Comparison of ENCODE assay signal across 8 mouse cellular contexts in the genomic region with DNA sequence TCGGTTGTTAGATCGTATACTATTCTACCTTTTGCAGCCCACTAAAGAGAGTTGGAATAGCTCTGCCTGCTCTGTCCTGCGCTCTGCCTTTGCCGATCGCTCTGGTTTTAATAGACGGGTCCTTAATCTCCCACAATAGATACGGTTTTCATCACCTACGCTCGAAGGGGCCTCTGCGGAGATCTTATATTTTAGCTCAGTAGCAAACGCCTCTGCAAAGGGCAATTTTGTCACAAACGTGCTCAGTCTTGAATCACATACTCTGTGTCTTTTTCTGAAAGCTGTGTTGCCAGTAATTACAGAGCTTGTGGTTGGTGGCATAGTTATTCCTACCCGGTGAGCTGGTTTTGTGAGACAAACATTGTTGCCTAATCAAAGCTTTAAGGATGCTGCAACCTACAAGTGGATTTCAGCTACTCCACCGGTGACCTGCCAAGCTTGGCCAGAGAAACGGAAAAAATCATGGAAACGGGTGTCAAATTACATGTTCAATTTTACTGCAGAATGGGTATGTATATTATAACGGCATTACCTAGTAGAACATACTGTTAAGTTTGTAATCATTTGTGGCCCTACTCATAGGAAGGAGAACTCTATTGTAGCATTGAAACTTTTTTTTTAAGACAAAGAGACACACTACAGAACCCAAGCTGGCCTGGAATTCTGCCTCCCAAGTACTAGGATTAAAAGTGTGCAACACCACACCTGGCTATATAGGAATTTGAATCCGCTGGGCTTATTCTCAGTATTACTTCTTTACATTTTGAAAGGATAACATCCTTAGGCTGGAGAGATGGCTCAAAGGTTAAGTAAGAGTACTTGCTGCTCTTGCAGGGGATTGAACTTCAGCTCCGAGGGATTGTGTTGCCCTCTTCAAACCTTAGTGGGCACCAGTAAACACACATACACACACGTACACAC. TPM values are rescaled to one million over a fixed set of nuclear protein-coding genes. Genes with fewer than 3 reads are reported as not detected.
A peak's percentile ranks its signal among the peaks of the same experiment; 100 is the strongest.
DNase-seq lines count a peak whose midpoint lies in the region; ATAC-seq and TF ChIP-seq lines count a peak whose summit lies in the region.

No protein-coding gene starts in this region.

- H3K4me2 ChIP-seq in hindbrain, embryonic 11.5 days (replicated peaks; ENCODE audit: low read depth, low read length) = peak overlapping the region; percentile 87

- H3K36me3 ChIP-seq in hindbrain, embryonic 11.5 days (ENCODE audit: control insufficient read depth, insufficient read depth, low read length) = no peaks in the 10 kb centered on the region

- H3K4me3 ChIP-seq in bone marrow, adult 2 months (replicated peaks; ENCODE audit: control insufficient read depth, low read depth, low read length) = peak overlapping the region; percentile 25
- H3K4me3 ChIP-seq in hindbrain, embryonic 11.5 days (ENCODE audit: low read depth, low read length) = peak overlapping the region; percentile 86; the same call in 1 of the 2 replicates

- no peak overlapping the region for H3K27ac ChIP-seq in bone marrow, adult 2 months (ENCODE audit: control insufficient read depth, insufficient read depth, low read depth, low read length, poor library complexity)
- H3K27ac ChIP-seq in hindbrain, embryonic 11.5 days (ENCODE audit: low read depth, low read length) = no peak overlapping the region

- no peaks in the 10 kb centered on the region for H3K9me3 ChIP-seq in hindbrain, embryonic 11.5 days (ENCODE audit: control insufficient read depth, low read length)

- peak; percentile 10 for DNase-seq in kidney, adult 18-20 months
- no peak for DNase-seq in kidney, postnatal 25 days
- DNase-seq in hindbrain, embryonic 11.5 days (ENCODE audit: low spot score) = peak; percentile 38
- DNase-seq in lung, postnatal 25 days (ENCODE audit: low spot score) = peak; percentile 31
- no peak for DNase-seq in c-Kit-positive CD71-positive TER-119-positive erythroid progenitor cells, embryonic 14.5 days (ENCODE audit: low spot score)
- no peak for DNase-seq in spleen, postnatal 14 days (ENCODE audit: low spot score in 2 of 2)
- no peak for DNase-seq in adrenal gland, adult 8-10 months

- no peaks in the 10 kb centered on the region for H3K4me1 ChIP-seq in bone marrow, adult 2 months (ENCODE audit: control insufficient read depth, insufficient read depth, low read length)
- H3K4me1 ChIP-seq in hindbrain, embryonic 11.5 days (replicated peaks; ENCODE audit: control insufficient read depth, insufficient read depth, low read length) = no peaks in the 10 kb centered on the region

- H3K27me3 ChIP-seq in hindbrain, embryonic 11.5 days (ENCODE audit: control insufficient read depth, insufficient read depth, low read length) = no peaks in the 10 kb centered on the region

- TF ChIP-seq POLR2A in bone marrow, adult 2 months (IDR thresholded peaks at IDR 0.05; ENCODE audit: borderline replicate concordance, control insufficient read depth, low read depth, low read length) = no peak

- WGBS in bone marrow, adult 2 months = 45% methylated on average over 20 of the region's 20 CpGs
- WGBS in hindbrain, embryonic 11.5 days = 42% methylated on average over 20 of the region's 20 CpGs

- H3K9ac ChIP-seq in hindbrain, embryonic 11.5 days (ENCODE audit: low read depth, low read length) = no peak overlapping the region

- no peak for TF ChIP-seq CTCF in bone marrow, adult 2 months (IDR thresholded peaks at IDR 0.05; ENCODE audit: control insufficient read depth, insufficient read depth, low read length)

- ATAC-seq in hindbrain, embryonic 11.5 days (ENCODE audit: low FRiP score) = no peak

RNA-seq across cellular contexts. Expression of a gene that starts 1.1 kb away (rescaled TPM):
- 64.8 and 68.4 TPM in 2 replicates for polyA plus RNA-seq in bone marrow, adult 2 months (2011; ENCODE audit: insufficient read depth, insufficient read length, low replicate concordance, missing spikeins)
- 80.3 and 88.0 TPM in 2 replicates for polyA plus RNA-seq in hindbrain, embryonic 11.5 days (2014; fragmentation: Nextera tagmentation; extraction: Ambion mirVana)
- 100 to 1,000 TPM; 122 to 161 (median 136) TPM for total RNA-seq in adrenal gland, adult 8-10 months (2022)

RNA-seq across cellular contexts. Expression of a gene that starts 13.6 kb away (rescaled TPM):
- polyA plus RNA-seq in bone marrow, adult 2 months (2011; ENCODE audit: insufficient read depth, insufficient read length, low replicate concordance, missing spikeins) = 14.9 and 22.1 TPM in 2 replicates
- 116 and 122 TPM in 2 replicates for polyA plus RNA-seq in hindbrain, embryonic 11.5 days (2014; fragmentation: Nextera tagmentation; extraction: Ambion mirVana)
- 10 to 100 TPM; 65.1 to 78.1 (median 71.5) TPM for total RNA-seq in adrenal gland, adult 8-10 months (2022)

RNA-seq across cellular contexts. Expression of a gene that starts 13.8 kb away (rescaled TPM):
- polyA plus RNA-seq in bone marrow, adult 2 months (2011; ENCODE audit: insufficient read depth, insufficient read length, low replicate concordance, missing spikeins) = 1.9 and 7.9 TPM in 2 replicates
- 34.5 and 35.2 TPM in 2 replicates for polyA plus RNA-seq in hindbrain, embryonic 11.5 days (2014; fragmentation: Nextera tagmentation; extraction: Ambion mirVana)
- total RNA-seq in adrenal gland, adult 8-10 months (2022) = 10 to 100 TPM; 29.0 to 44.7 (median 41.5) TPM

Comparison
In these comparisons a context has a peak if more than half of its experiments do, and no peak if none do; other contexts are left out.
1. DNase-seq: peak in kidney, adult 18-20 months (single experiment), hindbrain, embryonic 11.5 days (single experiment) and lung, postnatal 25 days (single experiment); none in kidney, postnatal 25 days (0 of 2), c-Kit-positive CD71-positive TER-119-positive erythroid progenitor cells, embryonic 14.5 days (single experiment), spleen, postnatal 14 days (0 of 2) and adrenal gland, adult 8-10 months (single experiment).